Mouse (Mus musculus): ENCODE measurements around the gene Plekhb1.

The Plekhb1 gene

DNA sequence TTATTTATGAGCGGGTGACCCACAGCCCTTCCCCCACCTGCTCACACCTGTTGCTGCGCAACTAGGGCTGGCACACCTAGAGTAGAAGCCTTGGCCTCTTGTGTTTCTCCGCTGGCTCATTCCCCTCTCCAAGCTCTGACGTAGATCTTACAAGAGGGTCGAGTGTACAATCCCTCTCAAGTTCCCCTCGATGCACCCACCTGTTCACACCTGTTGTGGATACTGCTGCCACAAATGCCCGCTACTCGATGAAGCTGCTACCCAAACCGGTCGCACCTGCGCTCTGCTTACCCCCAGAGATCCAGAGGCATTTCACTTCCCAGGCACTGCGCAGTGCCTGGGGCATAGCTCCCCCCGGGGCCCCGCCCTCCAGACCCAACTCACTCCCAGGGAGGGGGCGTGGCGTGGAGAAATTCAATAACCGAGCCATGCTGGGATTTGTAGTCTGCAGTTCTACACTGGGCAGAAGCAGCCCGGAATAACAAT is 4.1 kb downstream of the Plekhb1 start:
- no peak for DNase-seq (ENCODE audit: extremely low read depth, low read depth)

DNA sequence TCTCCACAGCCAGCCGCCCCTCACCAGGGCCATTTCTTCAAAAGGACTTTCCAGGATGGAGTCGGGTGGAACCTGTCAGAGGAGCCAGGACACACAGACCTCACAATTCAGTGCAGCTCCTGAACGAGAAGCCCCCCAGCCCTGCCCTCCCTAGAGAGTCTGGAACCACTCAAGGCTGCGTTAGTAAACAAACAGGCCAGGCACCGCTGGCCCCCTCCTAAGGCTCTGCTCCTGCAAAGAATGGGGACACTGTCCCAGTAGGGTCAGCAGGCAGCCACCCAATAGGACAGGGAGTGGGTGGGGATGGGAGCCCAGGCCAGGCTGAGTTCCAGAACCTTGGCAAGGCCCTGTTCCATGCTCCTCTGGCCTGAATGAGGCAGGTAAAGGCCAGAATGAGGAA is 5.5 kb downstream of the Plekhb1 start:
- DNase-seq (ENCODE audit: extremely low read depth, low read depth): no peak

DNA sequence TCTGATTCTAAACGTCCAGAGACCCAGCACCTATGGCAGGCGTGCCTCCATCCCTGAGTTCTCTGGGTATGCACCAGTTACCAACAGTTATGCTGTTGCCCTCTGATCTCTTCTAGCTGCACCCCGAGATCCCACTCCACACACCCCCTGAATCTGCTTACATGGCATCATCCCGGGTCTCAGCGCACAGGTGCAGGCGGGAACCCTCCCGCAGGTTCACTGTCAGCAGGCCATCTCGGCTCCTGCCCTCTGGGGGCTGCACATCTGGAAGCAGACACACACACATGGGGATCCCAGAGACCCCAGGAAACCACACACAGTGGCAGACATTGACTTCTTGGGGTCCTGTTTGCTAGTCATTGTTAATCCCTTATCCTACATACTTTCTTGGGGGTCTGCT is 7.8 kb downstream of the Plekhb1 start:
- no peak for DNase-seq (ENCODE audit: extremely low read depth, low read depth)

DNA sequence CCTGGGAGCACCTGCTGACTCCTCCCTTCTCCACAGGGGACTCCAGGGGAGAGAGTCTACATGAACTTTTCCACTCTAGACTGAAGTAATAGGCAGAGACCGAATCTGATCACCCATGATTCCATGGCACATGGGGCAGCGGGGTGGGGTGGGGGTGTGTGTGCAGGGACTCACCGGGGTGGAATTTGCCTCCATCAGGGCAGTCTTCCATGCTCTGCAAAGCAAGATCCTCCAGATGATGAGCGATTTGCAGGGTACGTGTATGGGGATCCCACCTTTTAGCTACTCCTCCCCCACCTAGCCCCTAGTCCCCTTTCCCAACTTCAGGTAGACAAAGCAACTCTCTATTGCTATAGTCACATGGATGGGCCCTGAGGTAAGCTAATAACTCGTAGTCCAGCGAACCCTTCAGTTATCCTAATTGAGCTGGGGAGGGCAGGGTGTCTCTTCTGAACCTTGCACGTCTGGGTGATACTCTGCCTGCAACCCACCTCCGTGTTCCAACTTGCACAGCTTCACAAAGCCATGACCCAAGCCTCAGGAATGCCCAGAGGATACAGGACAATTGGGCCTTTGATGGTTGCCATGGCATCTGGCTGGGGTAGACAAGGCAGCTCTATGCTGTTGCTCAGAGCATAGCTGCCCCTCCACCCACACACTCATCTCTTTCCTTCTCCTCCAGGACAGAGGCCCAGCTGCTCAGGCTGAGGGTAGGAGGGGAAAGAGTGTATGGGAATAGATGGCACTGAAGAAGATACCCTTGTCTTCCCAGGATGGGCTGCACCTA is 8.5 kb downstream of the Plekhb1 start:
- DNase-seq (ENCODE audit: extremely low read depth, low read depth): no peak

DNA sequence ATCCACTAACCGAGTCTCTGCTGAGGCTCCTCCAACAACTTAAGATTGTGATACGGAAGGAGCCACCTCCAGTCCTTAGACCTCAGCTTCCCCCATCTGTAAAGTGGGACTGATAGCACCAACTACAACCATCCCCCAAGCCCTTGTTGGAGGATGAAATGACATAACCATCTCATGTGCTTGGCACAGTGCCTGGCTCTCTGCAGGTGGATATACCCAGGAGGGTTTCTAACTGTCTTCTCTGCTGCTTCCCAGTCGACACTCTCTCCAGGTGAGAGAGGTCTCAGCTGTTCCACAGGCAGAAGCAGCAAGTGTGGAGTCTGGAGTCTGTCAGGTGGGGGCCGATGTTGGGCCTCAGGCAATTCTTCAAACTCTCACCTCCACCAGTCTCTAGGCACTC is 11.2 kb downstream of the Plekhb1 start:
- no peak for DNase-seq (ENCODE audit: extremely low read depth, low read depth)

DNA sequence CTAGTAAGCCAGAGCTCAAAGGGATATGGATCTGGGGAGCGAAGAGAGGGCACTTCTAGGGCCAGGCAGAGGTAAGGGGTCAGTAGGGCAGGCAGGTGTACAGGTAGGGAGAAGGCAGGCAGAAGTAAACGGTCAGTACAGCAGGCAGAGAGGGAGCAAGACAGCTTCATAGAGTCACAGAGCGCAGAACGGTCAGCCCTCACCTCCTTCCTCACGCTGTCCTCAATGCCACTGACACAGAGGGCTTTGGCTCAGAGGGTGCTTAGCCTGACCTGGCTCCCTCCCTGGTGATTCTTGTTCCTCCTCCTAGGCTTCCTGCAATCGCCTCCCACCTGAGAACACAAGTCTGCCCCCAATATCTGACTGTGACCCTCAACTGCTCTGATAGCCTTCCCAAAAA is 11.8 kb downstream of the Plekhb1 start:
- DNase-seq (ENCODE audit: extremely low read depth, low read depth): no peak

DNA sequence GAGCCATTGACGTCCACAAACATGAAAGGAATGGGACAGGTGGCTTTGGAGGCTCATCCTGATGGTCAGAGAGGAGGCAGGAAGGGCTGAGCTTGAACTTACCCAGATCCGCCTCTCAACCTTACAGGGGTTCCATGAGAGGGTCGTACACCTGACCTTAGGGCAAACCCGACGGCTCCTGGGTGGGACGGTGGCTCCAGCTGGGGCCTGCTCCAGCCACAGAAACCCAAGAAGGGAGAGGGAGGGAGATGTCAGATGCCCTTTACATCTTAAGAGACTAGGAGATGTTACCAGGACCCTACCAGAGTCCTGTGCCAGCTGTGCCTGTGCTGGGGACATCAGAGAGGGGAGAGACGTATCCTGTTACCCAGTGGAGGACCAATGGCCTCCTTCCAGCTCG is 12.4 kb downstream of the Plekhb1 start:
- DNase-seq (ENCODE audit: extremely low read depth, low read depth): no peak

DNA sequence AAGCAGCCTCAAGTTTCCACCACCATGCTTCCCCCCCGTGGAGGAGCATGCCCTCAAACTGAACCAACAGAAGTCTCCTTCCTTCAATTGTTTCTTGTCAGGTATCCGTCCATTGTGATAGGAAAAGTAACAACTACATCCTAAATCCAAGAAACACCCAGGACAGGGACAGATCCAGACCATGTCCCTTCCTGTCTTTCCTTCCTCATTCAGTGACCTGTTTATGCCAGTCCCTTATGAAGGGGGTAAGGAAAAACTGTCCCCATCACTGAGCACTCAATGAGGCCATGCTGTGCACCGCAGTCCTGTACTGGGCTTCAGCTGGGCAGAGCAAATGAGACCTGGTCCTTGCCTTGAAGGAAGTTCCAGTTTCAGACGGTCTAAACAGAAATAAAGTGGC is 13.1 kb downstream of the Plekhb1 start:
- DNase-seq (ENCODE audit: extremely low read depth, low read depth): no peak

DNA sequence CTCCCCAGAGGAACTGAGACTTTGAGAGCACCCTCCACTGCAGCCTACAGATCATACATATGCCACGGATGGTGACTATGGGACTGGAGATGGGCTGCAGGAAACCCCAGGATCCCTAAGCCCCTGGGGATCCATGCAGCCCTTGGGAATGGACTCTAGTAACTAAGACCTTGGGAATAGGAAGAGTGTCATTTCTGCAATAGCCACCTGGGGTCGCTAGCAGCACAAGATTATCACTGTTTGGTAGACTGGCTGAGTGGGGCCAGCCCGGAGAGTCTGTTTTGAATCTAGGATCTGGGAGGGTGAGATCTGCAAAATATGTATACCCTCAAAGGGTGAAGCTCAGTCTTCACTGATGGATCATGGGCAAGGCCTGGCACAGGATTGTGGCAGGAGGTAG is 17.1 kb downstream of the Plekhb1 start:
- peak; percentile 27 for DNase-seq (ENCODE audit: extremely low read depth, low read depth)

DNA sequence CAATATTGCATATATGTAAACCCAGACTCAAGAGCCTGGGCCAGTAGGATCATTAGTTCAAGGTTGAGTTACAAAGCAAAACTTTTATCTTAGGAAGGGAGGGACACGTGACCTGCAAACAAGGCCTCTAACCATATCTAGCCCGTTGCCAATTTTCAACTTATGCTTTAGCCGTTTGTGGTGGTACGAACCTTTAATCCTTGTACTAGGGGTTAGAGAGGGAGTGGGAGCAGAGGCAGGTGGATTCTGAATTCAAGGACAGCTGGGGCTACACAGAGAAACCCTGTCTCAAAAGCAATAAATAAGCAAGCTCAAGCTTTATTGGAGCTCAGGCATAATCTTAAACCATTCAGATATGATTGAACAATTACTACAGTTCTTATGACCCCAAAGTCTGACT is 19.8 kb downstream of the Plekhb1 start:
- no peak for DNase-seq (ENCODE audit: extremely low read depth, low read depth)

DNA sequence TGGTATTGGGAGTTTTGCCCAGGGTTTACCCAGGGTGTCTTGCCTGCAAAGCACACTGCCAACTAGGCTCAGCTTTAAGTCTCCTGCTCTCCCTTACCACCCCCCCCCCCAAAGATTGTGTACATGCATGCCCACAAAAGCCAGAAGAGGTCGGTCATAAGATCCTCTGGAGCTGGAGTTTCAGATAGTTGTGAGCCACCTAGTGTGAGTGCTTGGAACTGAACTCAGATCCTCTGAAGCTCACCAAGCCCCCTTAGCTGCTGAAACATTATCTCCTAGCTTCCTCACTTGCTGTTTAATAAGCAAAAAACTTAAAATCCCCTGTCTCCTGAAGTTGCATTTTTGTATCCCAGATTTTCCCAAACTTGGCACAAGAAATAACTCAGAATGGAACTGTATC is 24.6 kb downstream of the Plekhb1 start:
- DNase-seq (ENCODE audit: extremely low read depth, low read depth): peak; percentile 20

DNA sequence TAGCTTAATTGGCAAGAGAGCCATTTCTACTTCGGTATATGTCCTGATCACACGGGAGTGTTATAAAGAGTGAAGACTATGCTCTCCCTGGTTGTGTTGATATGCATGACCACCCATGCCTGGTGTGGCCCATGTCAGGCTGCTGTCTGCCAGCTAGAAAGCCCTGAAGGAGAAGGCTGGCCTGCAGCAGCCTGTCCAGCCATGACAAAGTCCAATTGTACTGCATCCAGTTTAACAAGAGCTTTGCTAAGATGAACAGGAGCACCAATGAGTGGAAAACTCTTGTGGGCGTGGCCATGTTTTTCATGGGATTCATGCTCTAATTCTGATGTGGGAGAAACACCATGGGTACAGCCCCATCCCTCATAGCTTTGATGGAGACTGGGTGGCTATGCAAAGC is 37.7 kb downstream of the Plekhb1 start:
- DNase-seq (ENCODE audit: extremely low read depth, low read depth): no peak

DNA sequence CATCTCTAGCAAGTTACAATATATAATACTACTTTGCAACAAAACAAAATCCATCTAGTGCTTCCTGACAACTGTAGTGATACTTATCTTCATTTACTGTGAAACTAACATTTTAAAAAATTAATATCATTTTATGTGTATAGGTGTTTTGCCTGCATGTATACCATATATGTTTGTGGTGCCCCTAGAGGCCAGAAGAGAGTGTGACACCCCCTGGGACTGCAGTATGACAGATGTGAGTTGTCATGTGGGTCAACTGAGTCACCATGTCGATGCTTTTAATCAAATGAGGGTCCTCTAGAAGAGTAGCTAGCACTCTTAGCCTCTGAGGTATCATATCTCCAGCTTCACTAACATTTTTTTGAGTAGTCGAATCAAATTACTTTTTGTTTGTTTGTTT is 39.9 kb downstream of the Plekhb1 start:
- DNase-seq (ENCODE audit: extremely low read depth, low read depth): no peak

DNA sequence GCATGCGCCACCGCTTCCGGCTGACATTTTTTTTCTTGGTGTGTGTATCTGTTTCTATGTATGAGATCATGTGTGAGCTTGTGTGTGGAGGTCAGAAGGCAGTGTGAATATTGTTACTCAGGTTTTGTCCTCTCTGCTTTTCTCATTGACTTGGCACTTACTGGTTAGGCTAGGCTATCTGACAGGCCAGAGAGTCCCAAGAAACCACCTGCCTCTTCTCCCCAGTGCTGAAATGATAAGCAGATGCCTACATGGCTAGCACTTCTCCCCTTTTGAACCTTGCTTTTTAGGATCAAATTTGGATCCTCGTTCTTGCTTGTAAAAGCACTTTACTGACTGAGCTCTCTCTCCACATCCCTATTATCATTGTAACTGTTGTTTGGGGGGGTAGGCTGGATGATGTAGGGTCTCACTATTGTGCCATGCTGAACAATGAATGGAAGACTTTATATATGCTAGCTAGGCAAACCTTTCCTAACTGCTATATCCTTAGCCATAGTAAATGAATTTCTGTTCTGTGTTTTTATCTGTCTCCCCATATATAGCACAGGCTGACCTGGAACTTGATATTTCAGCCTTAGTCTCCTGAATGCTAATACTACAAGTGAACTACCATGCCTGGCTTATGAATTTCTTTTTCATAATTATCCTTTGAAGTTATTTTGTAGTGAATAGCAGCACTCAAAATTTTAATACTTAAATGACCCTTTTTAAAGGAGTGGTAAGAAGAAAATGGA is 45.9 kb downstream of the Plekhb1 start:
- DNase-seq (ENCODE audit: extremely low read depth, low read depth): peak; percentile 51

DNA sequence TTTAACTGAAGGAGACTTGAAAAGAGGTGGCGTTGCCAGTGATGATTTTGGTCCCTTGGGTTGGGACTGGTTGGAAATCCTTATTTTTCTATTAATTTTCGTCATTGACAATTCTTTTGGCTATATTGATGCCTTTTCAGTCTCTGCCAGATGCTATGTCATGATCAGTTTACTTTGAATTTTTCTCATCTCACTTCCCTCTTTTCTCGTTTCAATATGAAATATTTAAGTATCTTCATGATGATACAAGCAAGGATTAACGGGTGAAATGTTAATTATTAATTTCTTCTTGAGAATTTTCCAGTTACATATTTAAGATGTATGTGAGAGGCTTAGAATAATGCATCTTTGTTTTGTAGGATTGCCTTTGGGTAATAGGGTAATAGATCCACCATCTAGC is 53.3 kb downstream of the Plekhb1 start:
- DNase-seq (ENCODE audit: extremely low read depth, low read depth): no peak

DNA sequence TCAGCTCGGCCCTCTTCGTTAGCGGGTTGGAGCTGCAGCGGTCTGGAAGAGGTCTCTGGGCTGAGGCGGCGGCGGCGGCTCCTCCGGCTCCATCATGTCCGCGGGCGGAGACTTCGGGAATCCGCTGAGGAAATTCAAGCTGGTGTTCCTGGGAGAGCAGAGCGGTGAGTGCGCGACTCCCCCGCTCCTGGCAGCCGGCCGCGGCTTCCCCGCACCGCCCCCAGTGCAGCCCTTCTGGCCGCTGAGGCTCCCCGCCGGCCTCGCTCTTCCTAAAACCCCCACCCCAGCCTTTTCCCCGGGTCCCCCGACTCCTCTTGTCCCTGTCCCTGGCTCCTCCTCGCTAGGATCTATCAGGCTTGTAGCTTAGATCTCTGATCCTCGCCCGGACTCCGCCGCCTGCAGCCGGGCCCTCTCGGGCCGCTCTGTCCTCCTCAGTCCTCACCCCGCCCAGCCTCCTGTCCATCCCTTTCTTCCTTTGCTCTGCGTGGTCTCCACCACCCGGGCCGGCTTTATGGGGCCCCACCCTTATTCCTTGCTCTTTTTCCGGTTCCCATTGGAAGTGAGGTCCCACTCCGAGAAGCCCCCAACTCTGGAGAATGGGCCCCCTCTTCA is 54.0 kb downstream of the Plekhb1 start, which contains the start of gene Mrpl48:
Gene Mrpl48 (minus strand): TSS at position 172 of the 612 bp plus-strand sequence.
- DNase-seq (ENCODE audit: extremely low read depth, low read depth): no peak

DNA sequence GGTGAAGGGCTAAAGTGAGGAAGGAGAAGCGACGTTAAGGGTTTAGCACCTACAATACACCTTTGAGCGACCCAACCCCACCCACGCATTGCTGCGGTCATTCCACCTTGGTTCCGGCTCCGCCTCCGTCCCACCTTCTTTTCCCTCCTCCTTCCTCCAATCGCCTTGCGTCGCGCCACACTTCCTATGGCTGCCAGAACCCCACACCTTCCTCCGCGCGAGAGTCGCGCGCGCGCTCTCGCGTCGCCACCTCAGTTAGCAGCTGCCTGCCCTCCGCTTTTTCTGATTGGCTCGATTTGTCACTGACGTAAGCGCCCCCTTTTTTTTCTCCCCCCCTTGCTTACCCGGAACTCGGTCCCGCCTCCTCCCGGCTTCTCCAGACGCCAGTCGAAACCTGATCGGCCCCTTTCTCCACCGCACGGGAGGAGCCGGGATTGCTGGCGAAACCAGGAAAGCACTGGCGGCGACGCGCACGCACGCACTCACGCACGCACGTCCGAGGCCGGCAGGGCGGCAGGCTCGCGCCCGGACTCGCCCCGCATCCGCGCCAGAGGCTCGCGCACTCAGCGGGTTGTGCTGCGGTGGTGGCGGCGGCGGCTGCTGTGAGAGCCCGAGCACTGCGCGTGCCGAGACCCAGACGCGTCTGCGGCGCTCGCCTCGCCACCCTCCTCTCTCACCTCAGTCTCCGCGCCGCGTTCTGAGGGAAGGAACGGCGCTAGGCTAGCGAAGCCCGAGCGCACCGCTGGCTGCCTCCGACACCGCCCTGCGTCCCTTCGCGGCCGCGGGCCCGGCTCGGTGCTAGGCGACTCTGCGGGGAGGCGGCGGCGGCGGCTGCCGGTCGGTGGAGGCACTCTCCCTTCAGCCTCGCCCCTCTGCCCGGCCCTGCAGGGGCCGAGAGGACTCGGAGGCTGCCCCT is 54.7 kb downstream of the Plekhb1 start, which contains the start of gene Rab6a:
Gene Rab6a (plus strand): TSS at position 197 of the 916 bp plus-strand sequence.
- DNase-seq (ENCODE audit: extremely low read depth, low read depth): peak; percentile 96

DNA sequence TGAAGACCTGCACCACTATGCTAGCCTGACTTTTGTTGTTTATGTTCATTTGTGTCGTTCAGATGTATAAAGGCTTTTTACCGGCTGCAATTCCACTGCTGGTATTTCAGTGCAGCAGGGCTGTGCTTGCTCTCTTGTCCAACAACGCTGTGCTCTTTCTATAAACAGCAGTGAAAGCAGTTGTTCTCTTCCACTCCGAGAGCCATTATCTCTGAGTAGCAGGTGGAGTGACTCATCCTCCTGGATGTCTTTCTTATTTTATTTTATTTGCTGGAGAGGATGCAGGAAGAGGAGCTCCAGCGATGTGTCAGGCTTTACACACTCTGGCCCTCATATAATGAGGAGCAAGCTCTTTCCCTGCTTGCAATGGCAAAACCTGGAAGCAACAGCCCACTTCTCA is 62.0 kb downstream of the Plekhb1 start:
- peak; percentile 64 for DNase-seq (ENCODE audit: extremely low read depth, low read depth)

DNA sequence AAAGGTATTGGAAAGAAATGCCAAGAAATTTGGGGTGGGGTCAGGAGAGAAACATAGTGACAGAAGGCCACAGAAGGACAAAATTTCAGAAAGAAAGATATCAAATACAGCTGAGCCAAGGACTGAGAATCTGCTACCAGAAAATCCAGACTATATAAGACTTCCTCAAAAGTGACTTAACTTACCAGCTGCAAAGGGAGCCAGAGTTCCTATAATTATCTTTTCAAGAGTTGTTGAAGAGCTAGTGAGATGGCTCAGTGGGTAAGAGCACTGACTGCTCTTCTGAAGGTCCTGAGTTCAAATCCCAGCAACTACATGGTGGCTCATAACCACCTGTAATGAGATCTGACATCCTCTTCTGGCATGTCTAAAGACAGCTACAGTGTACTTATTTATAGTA is 68.9 kb downstream of the Plekhb1 start:
- DNase-seq (ENCODE audit: extremely low read depth, low read depth): peak; percentile 81

All from MEL-GATA-1-ER (cell line).